In the genomic region with DNA sequence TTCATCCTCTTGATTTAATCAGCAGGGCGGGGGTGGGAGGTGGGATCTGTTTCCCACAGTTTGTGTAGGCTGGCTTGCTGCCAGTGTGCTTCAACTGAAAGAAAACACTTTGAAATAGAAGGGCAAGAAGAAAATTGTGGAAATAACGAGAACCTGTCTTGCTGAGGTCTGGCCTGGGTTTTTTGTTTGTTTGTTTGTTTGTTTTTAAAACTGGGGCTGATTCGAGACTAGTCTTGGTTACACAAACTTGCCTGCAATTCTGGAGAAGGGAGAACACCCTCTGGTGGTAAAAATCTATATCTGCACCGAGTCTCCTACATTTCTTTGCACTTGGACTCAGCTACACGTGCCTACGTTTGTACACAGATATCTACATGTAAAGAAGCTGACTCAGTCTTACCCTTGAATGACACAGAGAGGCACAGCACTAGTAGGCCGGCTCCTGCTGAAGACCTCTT, we compare ENCODE assay signal across 8 mouse cellular contexts. TPM values are rescaled to one million over a fixed set of nuclear protein-coding genes. Genes with fewer than 3 reads are reported as not detected.
DNase-seq lines count a peak whose midpoint lies in the region; ATAC-seq and TF ChIP-seq lines count a peak whose summit lies in the region.

No protein-coding gene starts in this region.

- no peak overlapping the region for H3K9ac ChIP-seq in ES-E14 (ENCODE audit: insufficient read depth, low read depth, low read length, poor library complexity, severe bottlenecking)
- H3K9ac ChIP-seq in heart, embryonic 16.5 days (ENCODE audit: low read length), result no peak overlapping the region
- no peak overlapping the region for H3K9ac ChIP-seq in stomach, embryonic 14.5 days (replicated peaks; ENCODE audit: low read depth, low read length)

- no peaks in the 10 kb centered on the region for H3K36me3 ChIP-seq in ES-E14 (ENCODE audit: control insufficient read depth, insufficient read depth, low read length, poor library complexity, severe bottlenecking)
- H3K36me3 ChIP-seq in heart, embryonic 16.5 days (ENCODE audit: control insufficient read depth, insufficient read depth), result no peaks in the 10 kb centered on the region
- H3K36me3 ChIP-seq in stomach, embryonic 14.5 days (ENCODE audit: control insufficient read depth, insufficient read depth, low read length), result no peaks in the 10 kb centered on the region

- DNase-seq in cerebellum, postnatal 4 days (ENCODE audit: low spot score in 2 of 2), result no peak
- DNase-seq in ES-E14 (ENCODE audit: low read depth, low spot score), result no peak
- DNase-seq in cerebellum, postnatal 14 days, result peak; percentile 53 to 73
- peak; percentile 36 for DNase-seq in large intestine, adult 2 months (ENCODE audit: low read depth, low spot score)
- DNase-seq in lung, postnatal 25 days (ENCODE audit: low spot score), result peak; percentile 74

- peaks cover 2 to 7% of the 10 kb centered on the region in 2 experiments for H3K4me1 ChIP-seq in ES-E14 (ENCODE audit: control insufficient read depth in 2 of 2, insufficient read depth in 2 of 2, low read length in 2 of 2, poor library complexity in 1 of 2)
- H3K4me1 ChIP-seq in heart, embryonic 16.5 days (ENCODE audit: control insufficient read depth, insufficient read depth, low read length), result peaks cover 17% of the 10 kb centered on the region
- peaks cover 2% of the 10 kb centered on the region; the same call in 1 of the 2 replicates for H3K4me1 ChIP-seq in stomach, embryonic 14.5 days (ENCODE audit: control insufficient read depth, insufficient read depth, low read length)

- peak; percentile 71 for ATAC-seq in cerebellum, adult (ENCODE audit: insufficient number of reproducible peaks, low FRiP score, low TSS enrichment)
- ATAC-seq in heart, embryonic 16.5 days (replicated peaks; ENCODE audit: extremely low read depth, insufficient read depth, low FRiP score), result peak; percentile 63; the same call in 1 of the 2 replicates
- 0 out of 2 replicates have a peak, but pooled peaks have one; percentile 24 for ATAC-seq in stomach, embryonic 14.5 days (ENCODE audit: insufficient number of reproducible peaks, insufficient read depth, low FRiP score, low read depth)

- H3K4me2 ChIP-seq in heart, embryonic 16.5 days (ENCODE audit: low read depth, low read length), result peak overlapping the region; percentile 42
- H3K4me2 ChIP-seq in stomach, embryonic 14.5 days (replicated peaks; ENCODE audit: low read depth, low read length), result no peak overlapping the region

- no peak overlapping the region for H3K27ac ChIP-seq in ES-E14 (ENCODE audit: insufficient read depth, low read depth, low read length, poor library complexity, severe bottlenecking)
- peak overlapping the region; percentile 33; the same call in 1 of the 2 replicates for H3K27ac ChIP-seq in heart, embryonic 16.5 days (ENCODE audit: low read length)
- H3K27ac ChIP-seq in stomach, embryonic 14.5 days (ENCODE audit: low read length), result no peak overlapping the region

- WGBS in heart, embryonic 16.5 days, result 9% methylated on average over 7 of the region's 7 CpGs
- WGBS in large intestine, adult 2 months, result 8% methylated on average over 7 of the region's 7 CpGs
- 17% methylated on average over 7 of the region's 7 CpGs for WGBS in stomach, embryonic 14.5 days

- H3K27me3 ChIP-seq in heart, embryonic 16.5 days (ENCODE audit: control insufficient read depth, insufficient read depth, low read length), result no peaks in the 10 kb centered on the region
- no peaks in the 10 kb centered on the region for H3K27me3 ChIP-seq in stomach, embryonic 14.5 days (ENCODE audit: control insufficient read depth, insufficient read depth, low read length)

- H3K4me3 ChIP-seq in ES-E14 (ENCODE audit: insufficient read depth in 1 of 2, low read depth in 1 of 2, low read length in 2 of 2, poor library complexity in 1 of 2, severe bottlenecking in 1 of 2), result no peak overlapping the region
- no peak overlapping the region for H3K4me3 ChIP-seq in heart, embryonic 16.5 days (ENCODE audit: low read length)
- no peak overlapping the region for H3K4me3 ChIP-seq in stomach, embryonic 14.5 days (ENCODE audit: low read depth, low read length)

- H3K9me3 ChIP-seq in ES-E14 (ENCODE audit: control insufficient read depth, insufficient read depth, low read depth, low read length), result no peaks in the 10 kb centered on the region
- H3K9me3 ChIP-seq in heart, embryonic 16.5 days (replicated peaks; ENCODE audit: control insufficient read depth, low read length), result no peaks in the 10 kb centered on the region
- no peaks in the 10 kb centered on the region for H3K9me3 ChIP-seq in stomach, embryonic 14.5 days (ENCODE audit: control insufficient read depth, low read depth, low read length)

- in situ Hi-C loops in ES-E14 (cut with MboI; ENCODE audit: low sequenced_read_pairs in 2 of 2, unreplicated experiment in 2 of 2), result no loop called here

TF ChIP-seq in ES-E14, 5 proteins besides CTCF, POLR2A, EP300 and RAD21:
- TF ChIP-seq CHD2 (IDR thresholded peaks at IDR 0.05; ENCODE audit: low read depth, low read length) (no peak), ZC3H11A (IDR thresholded peaks at IDR 0.05; ENCODE audit: borderline replicate concordance, low read depth, low read length) (peak; percentile 33; the same call in 1 of the 2 replicates), MAFK (IDR thresholded peaks at IDR 0.05; ENCODE audit: insufficient read depth, low read depth, low read length) (no peak), ZNF384 (IDR thresholded peaks at IDR 0.05; ENCODE audit: low read depth, low read length) (no peak)

RNA-seq across cellular contexts. Expression of a gene that starts 35.2 kb away (rescaled TPM):
- total RNA-seq in ES-E14 (2012; rRNA removed), result 31.7 and 41.2 TPM in 2 replicates
- polyA plus RNA-seq in heart, embryonic 16.5 days (2015; fragmentation: Nextera tagmentation; extraction: Ambion mirVana), result 54.1 and 55.5 TPM in 2 replicates
- 12.3 and 13.5 TPM in 2 replicates for polyA plus RNA-seq in large intestine, adult 2 months (2012; rRNA removed)
- polyA plus RNA-seq in stomach, embryonic 14.5 days (2014; fragmentation: Nextera tagmentation; extraction: Ambion mirVana), result 85.5 and 86.3 TPM in 2 replicates

RNA-seq across cellular contexts. Expression of a gene that starts 50.5 kb away (rescaled TPM):
- total RNA-seq in ES-E14 (2012; rRNA removed), result 35.0 and 42.7 TPM in 2 replicates
- 263 and 286 TPM in 2 replicates for polyA plus RNA-seq in heart, embryonic 16.5 days (2015; fragmentation: Nextera tagmentation; extraction: Ambion mirVana)
- polyA plus RNA-seq in large intestine, adult 2 months (2012; rRNA removed), result 17.3 and 28.0 TPM in 2 replicates
- polyA plus RNA-seq in stomach, embryonic 14.5 days (2014; fragmentation: Nextera tagmentation; extraction: Ambion mirVana), result 110 and 115 TPM in 2 replicates

Comparison
In these comparisons a context has a peak if more than half of its experiments do, and no peak if none do; other contexts are left out.
1. DNase-seq: peak in cerebellum, postnatal 14 days (2 of 2), large intestine, adult 2 months (single experiment) and lung, postnatal 25 days (single experiment); none in cerebellum, postnatal 4 days (0 of 2) and ES-E14 (single experiment).
2. Peak in every context shown above with its lines, with median percentiles within 50 percentile points of each other: ATAC-seq.